22 mouse cellular contexts compared by ENCODE assay signal in the genomic region with DNA sequence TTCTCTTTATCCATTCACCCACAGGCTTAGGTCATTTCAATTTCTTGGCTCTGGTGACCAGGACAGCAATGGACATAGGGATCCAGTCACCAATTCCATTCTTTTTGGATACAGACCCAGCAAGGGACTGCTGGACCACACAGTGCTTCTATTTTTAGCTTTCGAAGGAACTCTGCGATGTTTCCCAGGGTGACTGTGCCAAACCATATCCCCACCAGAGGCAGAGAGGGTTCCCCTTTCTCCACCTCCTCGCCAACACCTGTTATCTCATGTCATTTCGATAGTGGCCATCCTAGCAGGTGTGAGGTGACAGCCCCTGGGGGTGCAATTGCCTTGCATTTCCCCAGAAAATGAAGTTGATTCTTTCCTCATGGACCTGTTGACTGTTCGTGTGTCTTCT. TPM values are rescaled to one million over a fixed set of nuclear protein-coding genes. Genes with fewer than 3 reads are reported as not detected.
"Had no signal": no experiment of that assay in that cellular context is flagged by ENCODE, and none has a peak within 500 bp of the region (broad histone marks: within the 10 kb centered on the region; RNA-seq: fewer than 3 reads in every experiment).

No protein-coding gene starts in this region.

- H3K36me3 ChIP-seq: midbrain, embryonic 13.5 days had no signal

- H3K4me2 ChIP-seq: limb, embryonic 12.5 days; limb, embryonic 15.5 days; liver, embryonic 11.5 days; lung, embryonic 14.5 days; midbrain, embryonic 13.5 days had no signal

- H3K27ac ChIP-seq: limb, embryonic 12.5 days; limb, embryonic 15.5 days; liver, embryonic 14.5 days; macrophage; midbrain, embryonic 13.5 days had no signal

- DNase-seq: kidney, postnatal 14 days; kidney, postnatal 4 days; left cerebral cortex, postnatal 4 days; liver, postnatal 0 days; lung, embryonic 14.5 days; thymus, adult 18-20 months; thymus, postnatal 36 days had no signal

- ATAC-seq: liver, postnatal 0 days; lung, postnatal 0 days; midbrain, embryonic 13.5 days had no signal

- H3K9ac ChIP-seq: limb, embryonic 12.5 days; limb, embryonic 15.5 days; liver, embryonic 14.5 days; liver, postnatal 0 days; lung, embryonic 14.5 days; midbrain, embryonic 13.5 days had no signal

- H3K9me3 ChIP-seq: limb, embryonic 12.5 days; limb, embryonic 15.5 days; midbrain, embryonic 13.5 days had no signal

- H3K4me3 ChIP-seq: limb, embryonic 12.5 days; limb, embryonic 15.5 days; midbrain, embryonic 13.5 days had no signal

RNA-seq across cellular contexts. Expression of gene Tbx5, which starts 30.0 kb away (rescaled TPM):
- total RNA-seq: layer of hippocampus, adult 18-20 months; layer of hippocampus, postnatal 14 days; left cerebral cortex, adult 8-10 months; left cerebral cortex, postnatal 14 days; left cerebral cortex, postnatal 4 days; megakaryocyte, adult 5-6 weeks; midbrain, postnatal 0 days had no signal
- polyA plus RNA-seq: liver, postnatal 0 days; macrophage; midbrain, embryonic 13.5 days; small intestine, adult 2 months; spleen, adult 2 months had no signal
